Mouse (Mus musculus) liver, embryonic 14.5 days (tissue): ENCODE results near the gene Polr1d. TPM values are rescaled to one million over a fixed set of nuclear protein-coding genes. Genes with fewer than 3 reads are reported as not detected.

Experiments used
- ATAC-seq: fragments of 200-750 bp; cut with Nextera tagmentation; 2 replicates; pipeline ENCODE4 v1.8.0; 2017; ENCODE audit warnings: moderate number of reproducible peaks, mild to moderate bottlenecking, moderate library complexity; ENCODE audit not compliant: insufficient read depth
- DNase-seq, 3 experiments: peaks; one replicate each; pipeline ENCODE4 v3.0.0-alpha.2; 2012 to 2013; ENCODE audit warnings: low read depth in 3 of 3, low spot score in 3 of 3
- H3K27ac ChIP-seq: fragments of 300-500 bp; sonication (generic); 2 replicates; pipeline ENCODE4 v1.5.1; 2014; ENCODE audit warnings: moderate library complexity, mild to moderate bottlenecking, control low read depth, inconsistent platforms
- H3K27me3 ChIP-seq: fragments of 300-500 bp; sonication (generic); 2 replicates; pipeline ENCODE4 v1.6.1; 2014; ENCODE audit warnings: mild to moderate bottlenecking, low read length, moderate library complexity; ENCODE audit not compliant: control insufficient read depth, insufficient read depth
- H3K36me3 ChIP-seq: fragments of 300-500 bp; sonication (generic); replicated peaks from 2 replicates; pipeline ENCODE4 v1.6.1; 2014; ENCODE audit warnings: low read depth; ENCODE audit not compliant: control insufficient read depth, insufficient read depth
- H3K4me1 ChIP-seq, 2 experiments: fragments of 200-500 bp in 1 of 2; fragments of 300-500 bp in 1 of 2; sonication (generic) in 1 of 2; replicated peaks; 2 replicates each; pipeline ENCODE4 v1.6.1; 2012 to 2014; ENCODE audit warnings: antibody characterized with exemption in 1 of 2, inconsistent platforms in 1 of 2, low read length in 1 of 2; ENCODE audit not compliant: control insufficient read depth in 2 of 2, insufficient read depth in 2 of 2
- H3K4me2 ChIP-seq: fragments of 300-500 bp; sonication (generic); 2 replicates; pipeline ENCODE4 v1.6.1; 2014; ENCODE audit warnings: low read depth, mild to moderate bottlenecking, control low read depth, moderate library complexity
- H3K4me3 ChIP-seq, 2 experiments: fragments of 200-500 bp in 1 of 2; fragments of 300-500 bp in 1 of 2; sonication (generic) in 1 of 2; 2 replicates each; pipeline ENCODE4 v1.5.1; 2012 to 2014; ENCODE audit warnings: low read depth in 2 of 2, low read length in 2 of 2, mild to moderate bottlenecking in 2 of 2, control low read depth in 1 of 2, inconsistent platforms in 1 of 2, moderate library complexity in 1 of 2; ENCODE audit not compliant: insufficient read depth in 1 of 2
- H3K9ac ChIP-seq: fragments of 300-500 bp; sonication (generic); replicated peaks from 2 replicates; pipeline ENCODE4 v1.6.1; 2014; ENCODE audit warnings: mild to moderate bottlenecking, control low read depth, moderate library complexity
- H3K9me3 ChIP-seq: fragments of 300-500 bp; sonication (generic); 2 replicates; pipeline ENCODE4 v1.6.1; 2016; ENCODE audit warnings: low read length, mixed read lengths; ENCODE audit not compliant: control insufficient read depth
- CTCF ChIP-seq: IDR thresholded peaks from 2 replicates; pipeline ENCODE4 v1.5.1; 2016; ENCODE audit warnings: antibody characterized with exemption, low read depth, control low read depth
- EP300 ChIP-seq: IDR thresholded peaks from 2 replicates; pipeline ENCODE4 v1.6.1; 2016; ENCODE audit warnings: antibody characterized with exemption, low read depth
- WGBS: fragments of 180-500 bp; shearing (Covaris S2); extraction: QIAGEN DNeasy Blood & Tissue Kit; methylation state at CpG from one replicate; pipeline ENCODE4 v1.1.7; 2014; ENCODE audit not compliant: insufficient replicate concordance; 5-methylcytosine and 5-hydroxymethylcytosine counted together
- polyA plus RNA-seq, 2 experiments: library from polyadenylated mRNA; depleted of rRNA in 1 of 2; stranded (reverse) in 1 of 2; unstranded in 1 of 2; fragments of >200 nt; fragmentation: Nextera tagmentation in 1 of 2; extraction: Ambion mirVana in 1 of 2; gene quantifications; 2 replicates each; pipeline versions ENCODE4 v1.2.1 to v1.2.3; 2012 to 2014

Gene Polr1d
- polyA plus RNA-seq, 2 experiments, result 58.6 to 87.1 TPM

DNA sequence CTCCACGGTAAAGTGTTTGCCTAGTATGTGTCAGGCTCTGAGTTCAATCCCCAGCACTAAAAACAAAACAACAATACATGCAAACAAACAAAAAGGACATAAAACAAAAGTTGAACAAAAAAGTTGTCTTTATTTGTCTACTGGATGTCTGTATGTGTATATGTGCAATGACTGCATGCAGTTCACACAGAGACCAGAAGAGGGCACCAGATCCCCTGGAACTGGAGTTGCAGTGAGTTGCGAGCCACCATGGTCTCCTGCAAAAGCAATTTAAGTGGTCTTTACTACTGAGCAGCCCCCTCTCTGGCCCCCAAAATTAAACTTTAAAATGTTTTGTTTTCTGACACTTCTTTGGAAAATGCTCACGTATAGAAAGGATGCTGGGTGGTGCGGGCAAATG is 44.3 kb downstream of the Polr1d start:
- no peak for DNase-seq

DNA sequence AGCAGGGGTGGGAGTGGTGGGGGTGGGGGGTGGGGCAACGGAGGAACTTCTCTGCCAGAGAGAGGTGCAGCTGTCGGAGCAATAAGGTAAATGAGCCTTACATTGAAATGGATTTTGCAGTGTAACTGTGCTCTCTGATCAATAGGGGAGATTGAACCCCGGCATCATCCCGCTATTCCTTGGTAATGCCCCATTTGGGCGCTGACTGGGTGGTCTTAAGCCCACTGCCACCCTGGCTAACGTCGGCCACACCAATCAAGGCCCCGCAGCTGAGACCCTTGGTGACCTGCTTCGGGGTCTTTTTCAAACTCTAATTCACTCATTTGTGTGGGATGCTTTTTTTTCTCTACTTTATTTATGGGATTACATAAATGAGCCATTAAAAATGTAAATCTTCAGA is 47.9 kb downstream of the Polr1d start:
- TF ChIP-seq EP300, result no peak
- TF ChIP-seq CTCF, result no peak

More for the DNA sequence above, 44.3 kb downstream of the Polr1d start:
- Histone ChIP-seq H3K4me3 (no peak overlapping the region), H3K27ac (no peak overlapping the region), H3K4me1 (0 out of 4 replicates have a peak, but pooled peaks cover 0 to 2% of the 10 kb centered on the region in 2 experiments), H3K9ac (no peak overlapping the region), H3K36me3 (no peaks in the 10 kb centered on the region), H3K9me3 (no peaks in the 10 kb centered on the region), H3K27me3 (no peaks in the 10 kb centered on the region), H3K4me2 (no peak overlapping the region)
- TF ChIP-seq CTCF (peak; percentile 55), EP300 (no peak)
- WGBS, result 77% methylated on average over 4 of the region's 4 CpGs
- ATAC-seq, result no peak

DNA sequence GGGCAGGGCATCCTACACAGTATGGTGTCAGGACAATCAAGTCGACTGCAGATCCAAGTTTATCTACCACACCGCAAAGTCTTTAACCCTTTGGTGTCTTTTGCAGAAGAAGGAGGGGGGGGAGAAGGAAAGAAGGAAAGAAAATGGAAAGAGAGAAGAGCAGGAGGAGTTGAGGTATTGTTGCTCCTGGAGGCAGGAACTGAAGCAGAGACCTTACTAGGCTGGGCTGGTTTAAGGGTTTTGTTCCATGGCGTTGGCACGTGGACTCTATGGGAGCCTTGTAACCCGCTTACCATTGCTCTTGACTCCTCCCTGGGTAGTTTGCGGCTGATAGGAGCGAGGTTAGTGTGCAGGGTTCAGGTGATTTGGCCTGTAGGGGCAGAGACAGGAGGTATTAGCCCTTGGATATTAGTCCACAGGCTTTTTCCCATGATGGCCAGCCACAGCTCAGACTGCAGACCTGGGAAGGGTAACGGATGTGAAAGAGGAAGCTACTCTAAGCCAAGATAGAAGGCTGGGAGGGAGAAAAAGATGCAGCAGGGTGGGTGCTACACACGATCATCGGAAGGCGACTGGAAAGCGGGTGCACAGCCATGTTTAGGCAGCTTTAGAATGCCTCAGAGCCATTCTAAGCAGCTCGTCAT is 48.8 kb downstream of the Polr1d start:
- no peak for DNase-seq
- Histone ChIP-seq H3K9me3 (no peaks in the 10 kb centered on the region), H3K4me1 (0 out of 4 replicates have a peak, but pooled peaks cover 0 to 2% of the 10 kb centered on the region in 2 experiments), H3K36me3 (no peaks in the 10 kb centered on the region), H3K4me3 (no peak overlapping the region), H3K9ac (no peak overlapping the region), H3K27me3 (no peaks in the 10 kb centered on the region), H3K27ac (no peak overlapping the region), H3K4me2 (no peak overlapping the region)
- TF ChIP-seq EP300, result no peak
- TF ChIP-seq CTCF, result no peak
- ATAC-seq, result no peak
- WGBS, result 73% methylated on average over 13 of the region's 13 CpGs

More for the DNA sequence above, 47.9 kb downstream of the Polr1d start:
- H3K36me3 ChIP-seq, result no peaks in the 10 kb centered on the region
- no peaks in the 10 kb centered on the region for H3K27me3 ChIP-seq
- H3K4me3 ChIP-seq, result no peak overlapping the region
- H3K27ac ChIP-seq, result no peak overlapping the region
- H3K4me2 ChIP-seq, result no peak overlapping the region
- H3K9ac ChIP-seq, result no peak overlapping the region
- no peaks in the 10 kb centered on the region for H3K9me3 ChIP-seq
- ATAC-seq, result no peak
- 64% methylated on average over 9 of the region's 9 CpGs for WGBS
- H3K4me1 ChIP-seq, result 0 out of 4 replicates have a peak, but pooled peaks cover 0 to 2% of the 10 kb centered on the region in 2 experiments
- DNase-seq, result no peak

DNA sequence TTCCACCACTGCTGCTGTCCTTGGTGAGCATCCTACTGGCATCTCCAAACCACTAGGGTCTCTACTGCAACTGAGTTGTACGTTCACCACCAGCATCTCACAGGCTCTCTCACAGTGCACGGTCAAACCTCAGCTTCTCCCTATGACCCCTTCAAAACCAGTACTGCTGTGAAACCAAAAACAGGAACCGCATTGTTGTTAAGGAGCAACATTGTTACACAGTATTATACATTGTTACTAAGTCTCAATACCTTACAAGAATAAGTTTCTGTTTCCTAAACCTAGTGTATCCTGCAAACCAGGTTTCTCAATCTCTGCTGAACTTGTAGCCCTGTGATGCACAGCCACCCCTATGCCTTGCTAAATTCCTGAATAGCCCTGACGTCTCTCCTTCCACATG is 51.0 kb downstream of the Polr1d start:
- Histone ChIP-seq H3K36me3 (no peaks in the 10 kb centered on the region), H3K4me3 (no peak overlapping the region), H3K27ac (no peak overlapping the region), H3K4me1 (0 out of 4 replicates have a peak, but pooled peaks cover 0 to 2% of the 10 kb centered on the region in 2 experiments), H3K4me2 (no peak overlapping the region), H3K27me3 (no peaks in the 10 kb centered on the region), H3K9me3 (no peaks in the 10 kb centered on the region), H3K9ac (no peak overlapping the region)
- no peak for TF ChIP-seq EP300
- TF ChIP-seq CTCF, result no peak
- DNase-seq (no peak), ATAC-seq (no peak)
- 59% methylated on average over 4 of the region's 4 CpGs for WGBS

DNA sequence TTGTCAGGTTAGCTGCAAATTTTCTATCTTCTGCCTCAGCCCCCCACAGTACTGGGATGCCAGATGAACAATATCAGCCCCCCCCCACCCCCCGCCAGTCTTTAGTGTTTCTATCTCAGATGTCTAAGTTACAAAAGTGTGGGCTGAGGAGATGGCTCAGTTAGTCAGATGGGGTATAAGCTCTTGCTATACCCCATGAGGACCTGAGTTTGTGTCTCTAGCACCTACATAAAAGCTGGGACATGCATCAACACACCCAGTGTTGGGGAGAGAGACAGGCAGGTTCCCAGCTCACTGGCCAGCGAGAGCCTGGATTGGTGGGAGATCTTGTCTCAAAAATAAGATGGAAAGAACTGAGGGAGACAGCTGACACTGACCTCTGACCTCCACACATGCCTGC is 52.6 kb downstream of the Polr1d start:
- Histone ChIP-seq H3K4me2 (no peak overlapping the region), H3K4me1 (no peaks in the 10 kb centered on the region), H3K9me3 (no peaks in the 10 kb centered on the region), H3K27ac (no peak overlapping the region), H3K27me3 (no peaks in the 10 kb centered on the region), H3K36me3 (no peaks in the 10 kb centered on the region), H3K4me3 (no peak overlapping the region), H3K9ac (no peak overlapping the region)
- TF ChIP-seq EP300 (no peak), CTCF (no peak)
- ATAC-seq (no peak), DNase-seq (no peak)
- 58% methylated on average over 2 of the region's 2 CpGs for WGBS
